ENCODE assay signal across 8 mouse cellular contexts in the genomic region with DNA sequence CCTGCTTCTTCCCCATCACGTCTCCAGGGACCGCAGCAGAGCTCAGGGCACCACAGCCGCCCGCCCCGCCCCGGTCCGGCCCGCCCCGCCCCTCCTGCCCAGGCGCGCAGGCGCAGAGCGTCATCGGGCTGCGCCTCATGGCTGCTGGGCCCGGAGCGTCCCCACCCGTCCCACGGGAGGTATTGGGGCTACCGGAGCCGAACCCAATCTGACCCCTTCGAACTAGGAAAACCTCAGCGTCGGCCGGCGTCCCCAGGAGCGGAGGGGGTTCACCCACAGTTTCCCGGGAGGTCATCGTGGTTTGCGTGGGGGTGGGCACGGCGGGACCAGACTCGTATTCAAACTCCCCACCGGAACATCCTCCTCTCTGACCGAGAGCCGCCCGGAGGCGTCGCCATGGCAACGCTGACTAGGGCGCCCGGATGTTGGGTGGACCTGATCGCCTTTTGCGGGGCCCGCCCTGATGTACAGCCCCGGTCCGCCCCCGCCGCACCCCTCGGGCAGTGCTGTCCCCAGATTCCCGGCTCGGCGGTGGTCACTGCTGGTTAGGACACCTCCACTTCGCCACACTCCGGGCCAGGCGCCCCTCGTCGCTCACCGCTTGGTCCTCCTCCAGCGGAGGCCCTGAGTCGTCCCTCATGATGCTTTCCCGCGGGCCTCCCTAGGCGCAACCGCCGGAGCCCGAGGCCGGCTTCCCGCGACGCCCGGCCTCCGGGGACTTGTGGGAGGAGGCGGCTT. TPM values are rescaled to one million over a fixed set of nuclear protein-coding genes. Genes with fewer than 3 reads are reported as not detected.
A peak's percentile ranks its signal among the peaks of the same experiment; 100 is the strongest.
DNase-seq lines count a peak whose midpoint lies in the region; ATAC-seq and TF ChIP-seq lines count a peak whose summit lies in the region.

Gene Tmem237 (minus strand): TSS at position 689 of the 738 bp plus-strand sequence.

- peak within 1 kb of the TSS; percentile 56 for H3K27ac ChIP-seq in heart, embryonic 12.5 days (ENCODE audit: poor library complexity, severe bottlenecking)
- H3K27ac ChIP-seq in kidney, postnatal 0 days: peak within 1 kb of the TSS; percentile 79
- H3K27ac ChIP-seq in liver, embryonic 11.5 days (ENCODE audit: low read depth, low read length): peak within 1 kb of the TSS; percentile 74
- peak within 1 kb of the TSS; percentile 72 for H3K27ac ChIP-seq in stomach, embryonic 14.5 days (ENCODE audit: low read length)

- no peaks in the 10 kb centered on the region for H3K36me3 ChIP-seq in heart, embryonic 12.5 days
- no peaks in the 10 kb centered on the region for H3K36me3 ChIP-seq in kidney, postnatal 0 days (ENCODE audit: insufficient read depth, low read length)
- no peaks in the 10 kb centered on the region for H3K36me3 ChIP-seq in liver, embryonic 11.5 days (ENCODE audit: control insufficient read depth, insufficient read depth, low read length)
- peaks cover 4% of the 10 kb centered on the region; the same call in 1 of the 2 replicates for H3K36me3 ChIP-seq in stomach, embryonic 14.5 days (ENCODE audit: control insufficient read depth, insufficient read depth, low read length)

- peak within 1 kb of the TSS; percentile 70 for H3K4me3 ChIP-seq in heart, embryonic 12.5 days
- peak within 1 kb of the TSS; percentile 78 for H3K4me3 ChIP-seq in kidney, postnatal 0 days (replicated peaks; ENCODE audit: low read depth, low read length)
- peak within 1 kb of the TSS; percentile 77 for H3K4me3 ChIP-seq in liver, embryonic 11.5 days (ENCODE audit: low read depth, low read length)
- H3K4me3 ChIP-seq in stomach, embryonic 14.5 days (ENCODE audit: low read depth, low read length): peak within 1 kb of the TSS; percentile 47

- H3K4me1 ChIP-seq in heart, embryonic 12.5 days (replicated peaks): peaks cover 4% of the 10 kb centered on the region; the same call in 1 of the 2 replicates
- H3K4me1 ChIP-seq in kidney, postnatal 0 days (replicated peaks; ENCODE audit: insufficient read depth, low read length): no peaks in the 10 kb centered on the region
- peaks cover 3% of the 10 kb centered on the region; the same call in 1 of the 2 replicates for H3K4me1 ChIP-seq in liver, embryonic 11.5 days (replicated peaks; ENCODE audit: control insufficient read depth, insufficient read depth, low read length)
- H3K4me1 ChIP-seq in stomach, embryonic 14.5 days (ENCODE audit: control insufficient read depth, insufficient read depth, low read length): 0 out of 2 replicates have a peak, but pooled peaks cover 4% of the 10 kb centered on the region

- peak within 1 kb of the TSS; percentile 93 for H3K4me2 ChIP-seq in heart, embryonic 12.5 days
- H3K4me2 ChIP-seq in kidney, postnatal 0 days (ENCODE audit: low read length): peak within 1 kb of the TSS; percentile 80
- peak within 1 kb of the TSS; percentile 96 for H3K4me2 ChIP-seq in liver, embryonic 11.5 days
- H3K4me2 ChIP-seq in stomach, embryonic 14.5 days (replicated peaks; ENCODE audit: low read depth, low read length): peak within 1 kb of the TSS; percentile 52

- DNase-seq in B cell, adult 2 months: peak; percentile 88 to 90
- DNase-seq in brain, adult 2 months (ENCODE audit: low read depth, low spot score): peak; percentile 96
- DNase-seq in kidney, postnatal 0 days (ENCODE audit: low spot score): peak; percentile 96
- DNase-seq in liver, embryonic 11.5 days (ENCODE audit: low spot score): peak; percentile 95
- peak; percentile 88 for DNase-seq in naive thymus-derived CD4-positive, alpha-beta T cell, adult 2 months (ENCODE audit: low read depth)

- TF ChIP-seq CTCF in kidney, postnatal 0 days (IDR thresholded peaks at IDR 0.05; ENCODE audit: low read depth): no peak

- H3K9me3 ChIP-seq in heart, embryonic 12.5 days (replicated peaks): no peaks in the 10 kb centered on the region
- no peaks in the 10 kb centered on the region for H3K9me3 ChIP-seq in kidney, postnatal 0 days (replicated peaks; ENCODE audit: low read length)
- no peaks in the 10 kb centered on the region for H3K9me3 ChIP-seq in liver, embryonic 11.5 days (ENCODE audit: control insufficient read depth, low read length)
- no peaks in the 10 kb centered on the region for H3K9me3 ChIP-seq in stomach, embryonic 14.5 days (ENCODE audit: control insufficient read depth, low read depth, low read length)

- WGBS in heart, embryonic 12.5 days: under 1% methylated on average over 74 of the region's 74 CpGs
- under 1% methylated on average over 74 of the region's 74 CpGs for WGBS in kidney, postnatal 0 days
- WGBS in liver, embryonic 11.5 days: under 1% methylated on average over 74 of the region's 74 CpGs
- under 1% methylated on average over 73 of the region's 74 CpGs for WGBS in stomach, embryonic 14.5 days

- H3K9ac ChIP-seq in heart, embryonic 12.5 days: peak within 1 kb of the TSS; percentile 86
- peak within 1 kb of the TSS; percentile 70 for H3K9ac ChIP-seq in kidney, postnatal 0 days (ENCODE audit: low read depth, low read length)
- H3K9ac ChIP-seq in liver, embryonic 11.5 days (ENCODE audit: low read depth, low read length): peak within 1 kb of the TSS; percentile 82
- peak within 1 kb of the TSS; percentile 55 for H3K9ac ChIP-seq in stomach, embryonic 14.5 days (replicated peaks; ENCODE audit: low read depth, low read length)

- no peaks in the 10 kb centered on the region for H3K27me3 ChIP-seq in heart, embryonic 12.5 days (replicated peaks)
- no peaks in the 10 kb centered on the region for H3K27me3 ChIP-seq in kidney, postnatal 0 days (ENCODE audit: insufficient read depth, low read length)
- no peaks in the 10 kb centered on the region for H3K27me3 ChIP-seq in liver, embryonic 11.5 days (replicated peaks; ENCODE audit: control insufficient read depth, insufficient read depth, low read length)
- H3K27me3 ChIP-seq in stomach, embryonic 14.5 days (ENCODE audit: control insufficient read depth, insufficient read depth, low read length): no peaks in the 10 kb centered on the region

- ATAC-seq in erythroblast, adult 5-6 weeks (replicated peaks; ENCODE audit: low FRiP score, poor library complexity, severe bottlenecking): peak; percentile 91
- peak; percentile 97 for ATAC-seq in heart, embryonic 12.5 days (ENCODE audit: insufficient number of reproducible peaks, low FRiP score)
- ATAC-seq in kidney, postnatal 0 days (replicated peaks; ENCODE audit: low FRiP score, low read depth): peak; percentile 97
- peak; percentile 96 for ATAC-seq in liver, embryonic 11.5 days (replicated peaks; ENCODE audit: low FRiP score)
- peak; percentile 97 for ATAC-seq in stomach, embryonic 14.5 days (ENCODE audit: insufficient number of reproducible peaks, insufficient read depth, low FRiP score, low read depth)

RNA-seq across cellular contexts. Expression of gene Tmem237, which starts in this region (rescaled TPM):
- 3.3 and 10.6 TPM in 2 replicates for total RNA-seq in erythroblast, adult 5-6 weeks (2015; ENCODE audit: low replicate concordance)
- 1.4 and 1.5 TPM in 2 replicates for total RNA-seq in erythroblast, adult 5-6 weeks (2017; ENCODE audit: low replicate concordance)
- 17.6 and 22.2 TPM in 2 replicates for polyA plus RNA-seq in heart, embryonic 12.5 days (2016; fragmentation: Nextera tagmentation; extraction: Ambion mirVana)
- polyA plus RNA-seq in kidney, postnatal 0 days (2015; fragmentation: Nextera tagmentation; extraction: Ambion mirVana): 39.9 and 42.9 TPM in 2 replicates
- polyA plus RNA-seq in liver, embryonic 11.5 days (2014; fragmentation: Nextera tagmentation; extraction: Ambion mirVana): 20.5 and 24.1 TPM in 2 replicates
- polyA plus RNA-seq in stomach, embryonic 14.5 days (2014; fragmentation: Nextera tagmentation; extraction: Ambion mirVana): 40.9 and 43.2 TPM in 2 replicates

Comparison
In these comparisons a context has a peak if more than half of its experiments do, and no peak if none do; other contexts are left out.
1. Peak in every context shown above with its lines: DNase-seq, ATAC-seq, H3K4me3 ChIP-seq and H3K27ac ChIP-seq.